Mouse (Mus musculus) retina, embryonic 14.5 days (tissue): ENCODE results near the gene Egflam.

Source experiments
- DNase-seq: peaks from one replicate; pipeline ENCODE4 v3.0.0-alpha.2; 2015; ENCODE audit warnings: low spot score

The Egflam gene

DNA sequence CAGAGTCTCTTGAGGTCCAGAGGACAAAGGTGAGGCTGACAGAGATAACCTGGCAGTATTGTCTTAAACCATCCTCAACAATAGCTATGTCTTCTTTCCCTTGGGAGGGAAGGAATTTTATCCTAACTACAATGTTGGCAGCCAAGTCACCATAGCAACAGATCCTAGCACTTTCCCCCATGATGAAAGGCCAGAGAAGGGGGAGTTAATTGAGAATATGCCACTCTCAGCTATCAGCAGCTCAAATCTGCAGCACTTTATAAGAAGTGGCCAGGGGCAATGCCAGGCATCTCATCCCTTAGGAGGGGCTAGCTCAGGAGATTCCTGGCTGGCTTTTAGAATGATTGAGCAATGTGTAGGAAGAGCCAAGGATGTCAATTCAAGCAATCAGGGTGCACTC lies 105.3 kb downstream of the Egflam start:
- DNase-seq: no peak

DNA sequence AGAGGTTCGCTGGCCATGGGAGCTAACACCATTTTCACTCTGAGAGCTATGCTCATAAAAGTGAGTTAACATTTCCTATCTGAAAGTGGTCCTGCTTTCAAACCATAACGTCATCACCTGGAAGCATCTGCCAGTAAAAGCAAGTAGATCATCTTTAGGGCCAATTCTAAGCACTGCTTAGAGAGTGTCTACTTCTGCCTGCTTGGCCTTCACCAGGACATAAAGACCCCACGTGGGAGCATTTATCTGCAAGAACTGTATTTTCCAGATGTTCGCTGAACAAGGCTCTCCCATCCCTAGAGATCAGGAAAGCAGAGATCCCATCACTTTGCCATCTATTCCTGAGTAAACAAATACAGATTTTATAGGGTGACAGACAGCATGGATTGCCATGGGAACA lies 108.2 kb downstream of the Egflam start:
- no peak for DNase-seq

DNA sequence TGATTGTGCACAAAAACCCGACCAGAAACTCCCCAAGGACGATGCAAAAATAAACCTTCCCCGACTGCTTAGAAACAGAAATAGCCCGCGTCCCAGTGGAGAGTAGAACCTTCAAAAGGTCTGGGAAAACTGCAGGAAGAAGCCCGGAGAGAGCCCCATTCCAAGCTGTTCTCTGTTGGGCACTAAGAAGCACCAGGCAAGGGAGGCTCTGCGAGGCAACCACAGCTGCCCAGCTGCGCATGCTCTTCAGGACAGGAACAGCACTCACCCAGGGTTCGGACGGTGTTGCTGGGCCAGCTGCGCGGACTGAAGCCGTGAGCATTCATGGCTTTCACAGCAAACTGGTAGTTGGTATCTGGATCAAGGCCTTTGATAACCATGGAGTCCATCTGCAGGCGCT lies 108.7 kb downstream of the Egflam start:
- no peak for DNase-seq

DNA sequence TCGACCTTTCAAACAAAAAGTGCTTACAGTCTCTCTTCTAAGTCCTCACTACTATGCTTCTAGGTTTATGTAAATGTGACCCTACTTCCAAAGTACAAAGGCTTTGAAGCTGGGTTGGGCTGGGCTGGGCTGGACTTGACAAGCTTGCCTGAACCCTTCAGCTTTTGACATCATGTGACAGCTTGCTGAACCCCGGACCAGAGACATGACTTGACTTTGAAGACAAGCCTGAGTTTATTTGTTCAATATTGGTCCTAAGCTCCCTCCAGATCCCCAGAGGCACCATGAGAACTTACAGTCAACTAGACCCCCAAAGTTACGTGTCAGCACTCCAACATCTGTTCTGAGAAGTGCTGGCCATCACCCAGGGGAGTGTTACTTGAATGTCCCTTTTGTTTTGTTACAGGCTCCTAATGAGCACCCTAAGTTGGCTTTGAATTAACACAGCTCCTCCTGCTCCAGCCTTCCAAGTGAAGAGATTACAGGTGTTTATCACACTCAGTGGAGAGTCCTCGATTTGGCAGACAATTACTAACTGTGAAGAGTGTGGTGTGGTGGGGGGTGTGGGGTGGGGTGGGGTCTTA lies 109.3 kb downstream of the Egflam start:
- DNase-seq: no peak

DNA sequence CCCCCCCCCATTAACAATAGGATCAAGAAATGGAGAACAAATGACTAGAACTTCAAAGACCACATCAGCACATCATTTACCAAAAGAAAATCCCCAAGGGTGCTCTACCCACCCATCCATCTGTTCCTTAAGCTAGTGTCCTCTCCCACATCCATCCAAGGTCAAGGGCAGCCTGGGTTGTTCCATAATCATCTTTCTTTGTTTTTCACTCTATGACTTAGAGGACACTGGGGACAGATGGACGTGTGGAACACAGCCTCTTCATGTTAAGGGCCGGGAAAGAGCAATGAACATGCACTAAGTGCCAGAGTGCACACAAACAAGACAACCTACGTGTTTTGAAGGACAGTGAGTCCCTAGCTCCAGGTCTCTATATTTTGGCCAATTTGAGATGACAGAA lies 110.3 kb downstream of the Egflam start:
- DNase-seq: no peak

DNA sequence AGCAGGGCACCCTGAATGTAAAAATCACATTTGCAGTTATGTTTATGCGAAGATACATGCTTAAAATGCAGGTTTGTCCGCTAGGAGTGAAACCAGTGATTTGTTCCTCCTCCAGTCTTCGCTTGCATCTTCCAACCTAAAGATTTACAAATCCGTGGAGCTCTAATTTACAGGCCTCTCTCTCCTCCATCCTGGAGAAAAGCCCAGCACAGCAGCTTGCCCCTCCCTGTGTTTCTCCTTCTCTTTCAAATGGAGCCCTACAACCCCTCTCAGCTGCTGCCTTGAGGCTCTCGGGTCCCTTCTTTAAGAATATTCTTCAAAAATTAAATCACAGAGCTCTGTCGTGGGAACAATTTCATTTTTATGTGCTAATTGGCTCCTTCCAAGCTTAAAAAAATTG lies 116.6 kb downstream of the Egflam start:
- DNase-seq: no peak

DNA sequence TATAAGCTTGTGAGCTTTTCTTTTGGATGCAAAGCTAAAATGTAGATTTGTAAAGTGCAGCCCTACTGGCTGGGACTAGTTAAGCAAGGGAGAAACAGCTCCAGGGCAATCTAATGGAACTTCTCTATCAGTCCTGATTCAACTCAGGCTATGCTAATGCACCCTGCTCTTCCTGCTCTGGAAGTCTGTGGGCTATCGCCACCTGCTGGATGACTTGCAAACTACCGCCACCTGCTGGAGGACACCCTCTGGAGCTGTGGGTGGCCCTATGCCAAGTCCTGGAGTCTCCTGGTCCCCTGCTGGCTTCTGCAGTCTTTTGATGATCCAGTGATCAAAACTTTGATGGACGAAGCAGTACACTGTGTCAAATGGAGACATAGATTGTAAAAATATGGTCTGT lies 134.4 kb downstream of the Egflam start:
- peak; percentile 80 for DNase-seq

DNA sequence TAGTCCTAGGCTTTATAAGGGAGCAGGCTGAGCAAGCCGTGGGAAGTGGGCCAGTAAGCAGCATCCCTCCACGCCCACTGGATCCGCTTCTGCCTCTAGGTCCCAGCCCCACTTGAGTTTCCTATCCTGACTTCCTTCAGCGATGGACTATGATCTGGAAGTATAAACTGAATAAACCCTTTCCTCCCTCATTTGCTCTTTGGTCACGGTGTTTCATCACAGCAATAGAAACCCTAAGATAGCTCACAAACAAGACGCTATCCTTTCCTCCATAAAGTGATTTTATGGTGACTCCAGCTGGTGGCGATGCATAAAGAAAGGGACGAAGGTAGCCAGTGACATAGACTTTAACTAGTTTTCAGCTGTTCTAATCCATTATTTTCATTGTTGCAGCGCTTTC lies 134.9 kb downstream of the Egflam start:
- no peak for DNase-seq

DNA sequence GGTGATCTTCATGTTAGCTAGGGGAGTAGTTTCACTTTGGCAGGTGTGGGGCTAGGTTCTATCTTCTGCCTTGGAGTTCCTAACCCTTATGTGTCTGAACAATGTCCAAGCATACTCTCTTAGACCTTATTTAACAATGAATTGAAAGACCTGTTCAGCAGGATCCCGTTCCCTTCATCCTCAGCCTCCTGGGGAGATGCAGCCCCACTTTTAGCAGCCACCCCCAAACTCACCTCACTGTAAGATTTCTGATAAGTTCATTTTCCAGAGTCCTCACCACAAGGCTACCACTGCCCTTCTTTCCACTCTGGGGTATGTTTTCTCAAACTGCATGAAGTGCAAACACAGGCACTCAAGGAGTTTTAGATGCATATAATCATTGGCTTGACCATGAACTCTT lies 136.8 kb downstream of the Egflam start:
- no peak for DNase-seq

DNA sequence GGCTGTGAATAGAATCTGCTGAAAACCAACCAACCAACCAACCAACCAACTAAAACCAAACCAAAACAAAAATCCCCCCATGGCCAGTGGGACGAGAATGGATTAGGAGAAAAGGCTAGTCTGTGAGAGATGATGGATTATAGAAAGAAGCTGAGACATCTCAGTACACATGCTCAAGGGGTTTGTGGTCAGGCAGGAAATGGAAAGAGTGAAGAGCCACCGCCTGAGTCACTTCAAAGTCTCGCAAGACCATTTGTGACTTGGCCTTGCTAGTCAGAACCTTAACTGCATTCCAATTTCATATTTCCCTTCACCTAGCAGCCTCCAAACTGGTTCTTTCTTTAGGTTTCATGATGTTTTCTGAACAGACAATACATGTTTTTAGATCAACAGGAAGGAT lies 141.6 kb downstream of the Egflam start:
- no peak for DNase-seq

DNA sequence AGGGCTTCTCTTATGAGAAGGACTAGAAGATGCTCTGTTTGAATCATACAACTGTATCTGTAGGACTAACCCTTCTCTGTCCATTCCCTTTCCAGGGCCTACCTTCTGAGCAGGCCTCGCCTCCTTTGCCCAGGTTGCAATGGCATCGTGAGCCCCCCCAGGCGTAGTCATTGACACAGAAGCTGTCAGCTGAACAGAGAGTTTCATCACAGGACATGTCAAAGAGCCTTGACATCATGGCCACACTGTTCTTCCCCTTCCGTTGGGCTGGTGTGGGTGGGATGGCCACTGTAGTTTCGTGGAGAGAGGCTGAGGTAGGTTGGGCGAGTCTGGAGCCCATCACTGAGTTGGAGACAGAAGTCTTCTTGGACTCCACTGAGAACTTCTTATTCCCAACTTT lies 144.9 kb downstream of the Egflam start:
- DNase-seq: no peak

DNA sequence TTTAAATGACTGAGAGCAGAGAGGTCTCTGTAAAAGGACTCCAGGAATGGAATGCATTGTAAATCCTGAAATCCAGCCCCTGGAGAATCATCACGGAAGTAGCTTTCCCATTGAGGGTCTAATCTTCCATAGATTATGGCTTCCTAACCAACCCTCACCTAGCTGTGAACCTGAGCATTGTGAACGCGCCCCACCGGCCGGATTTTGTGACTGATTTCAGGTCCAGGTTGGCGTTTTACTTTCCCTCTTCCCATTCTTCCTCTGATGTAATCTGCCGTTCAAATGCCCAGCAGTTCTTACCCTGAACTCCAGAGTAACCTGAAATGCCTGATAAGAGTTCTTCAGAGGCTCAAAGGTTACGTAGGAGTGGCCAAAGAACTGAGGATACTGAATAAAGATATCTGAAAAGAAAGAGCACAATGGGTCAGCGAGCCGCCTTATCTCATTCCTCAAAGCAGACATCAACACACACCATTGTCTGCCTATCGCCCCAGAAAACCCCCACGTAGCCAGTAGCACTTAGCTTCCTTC lies 146.0 kb downstream of the Egflam start:
- DNase-seq: no peak

DNA sequence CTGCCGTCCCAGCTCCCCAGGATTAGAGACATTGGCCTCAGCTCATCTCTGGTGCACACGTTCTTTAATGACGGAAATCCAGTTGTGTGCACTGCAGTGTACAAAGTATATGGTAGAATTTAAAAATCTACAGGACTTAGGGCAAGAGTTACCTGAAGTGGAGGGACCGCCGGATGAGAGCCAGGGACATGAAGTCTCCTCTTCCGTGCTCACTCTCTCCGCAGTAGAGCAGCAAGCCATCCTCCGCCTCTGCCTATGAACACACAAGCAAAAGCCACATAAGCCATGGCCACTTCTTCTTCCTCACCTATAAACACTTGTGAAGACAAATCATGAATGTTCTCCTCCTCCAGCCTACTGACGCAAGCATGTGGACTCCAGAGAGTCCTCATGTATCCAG lies 147.2 kb downstream of the Egflam start:
- DNase-seq: no peak

DNA sequence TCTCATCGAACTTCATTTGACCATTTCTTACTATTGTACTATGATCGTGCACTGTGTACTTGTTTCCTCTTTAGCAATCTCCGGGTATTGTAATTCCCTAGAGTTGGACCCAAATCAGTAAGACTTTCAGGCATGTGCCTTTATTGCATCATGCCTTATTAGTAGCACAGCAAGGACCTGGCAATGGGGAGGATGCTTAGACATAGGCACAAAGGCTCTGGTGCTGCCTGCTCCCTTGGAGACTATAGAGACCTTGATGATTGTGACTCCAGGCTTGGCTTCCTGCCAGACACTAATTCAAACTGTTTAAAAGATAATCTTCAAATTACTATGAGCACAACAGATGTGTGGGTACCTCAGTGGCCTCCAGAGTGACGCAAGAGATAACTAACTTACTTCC lies 149.0 kb downstream of the Egflam start:
- no peak for DNase-seq

DNA sequence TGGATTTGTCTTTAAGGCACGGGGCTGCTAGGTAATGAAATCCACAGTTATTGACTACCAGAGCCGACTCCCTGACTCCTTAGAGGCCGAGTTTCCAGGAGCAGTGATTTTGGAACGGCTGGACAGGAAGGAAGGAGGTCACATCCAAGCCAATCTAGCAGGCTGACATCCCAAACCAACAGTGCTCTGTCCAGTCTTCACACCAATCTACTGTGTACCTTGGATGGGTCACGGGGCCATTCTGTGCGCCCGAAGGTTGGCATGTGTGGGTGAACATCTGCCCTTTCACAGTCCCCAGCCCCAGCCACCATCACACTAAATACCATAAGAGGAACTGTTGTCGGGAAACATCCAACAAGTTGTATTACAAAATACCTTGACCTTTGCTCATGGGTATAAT lies 150.9 kb downstream of the Egflam start:
- DNase-seq: no peak

DNA sequence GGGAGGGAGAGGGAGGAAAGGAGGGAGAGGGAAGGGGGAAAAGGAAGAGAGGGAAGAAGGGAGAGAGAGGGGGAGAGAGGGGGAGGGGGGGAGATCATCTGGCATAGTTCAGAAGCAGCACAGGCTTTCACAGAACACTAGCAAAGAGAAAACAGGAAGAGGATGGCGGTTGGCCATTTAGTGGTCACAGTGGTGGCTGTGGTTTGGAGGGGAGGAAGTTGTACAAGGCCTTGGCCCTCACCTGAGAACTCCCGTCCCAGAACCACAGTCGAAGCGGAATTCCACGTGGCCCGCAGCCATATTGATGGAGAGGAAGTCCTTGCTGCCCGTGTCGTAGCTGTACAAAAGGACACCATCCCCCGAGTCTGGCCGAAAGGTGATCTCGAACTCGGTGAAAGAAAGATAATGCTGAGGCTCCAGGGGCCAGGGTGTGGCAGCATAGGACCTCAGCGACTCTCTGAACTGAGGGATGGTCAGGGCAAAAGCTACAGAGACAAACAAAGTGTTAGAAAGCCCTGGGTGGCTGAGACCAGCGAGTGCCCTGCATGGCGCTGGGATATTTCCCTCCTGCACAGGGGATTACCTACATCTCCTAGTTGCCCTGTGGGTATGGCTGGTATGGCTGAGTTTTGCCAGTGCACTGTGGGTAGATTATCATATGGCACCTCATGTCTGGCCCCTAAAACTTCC lies 155.9 kb downstream of the Egflam start:
- no peak for DNase-seq

DNA sequence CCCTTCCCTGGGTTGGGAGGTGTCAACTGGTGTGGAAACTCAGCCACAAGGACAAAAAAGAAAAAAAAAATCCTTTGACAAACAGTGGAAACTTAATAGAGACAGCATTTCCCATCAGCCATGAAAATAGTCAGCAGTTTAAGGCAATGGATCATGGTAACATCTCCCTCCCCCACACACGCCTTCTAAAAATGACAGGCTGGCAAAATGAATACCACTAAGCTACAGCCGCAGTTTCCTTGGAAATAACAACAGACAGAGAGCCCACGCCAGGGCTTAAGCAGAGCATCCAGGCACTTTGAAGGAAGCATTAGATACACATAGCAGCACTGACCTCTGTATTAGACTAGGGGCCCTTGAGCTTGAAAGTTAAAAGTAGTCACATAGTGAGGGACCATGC lies 157.2 kb downstream of the Egflam start:
- no peak for DNase-seq

DNA sequence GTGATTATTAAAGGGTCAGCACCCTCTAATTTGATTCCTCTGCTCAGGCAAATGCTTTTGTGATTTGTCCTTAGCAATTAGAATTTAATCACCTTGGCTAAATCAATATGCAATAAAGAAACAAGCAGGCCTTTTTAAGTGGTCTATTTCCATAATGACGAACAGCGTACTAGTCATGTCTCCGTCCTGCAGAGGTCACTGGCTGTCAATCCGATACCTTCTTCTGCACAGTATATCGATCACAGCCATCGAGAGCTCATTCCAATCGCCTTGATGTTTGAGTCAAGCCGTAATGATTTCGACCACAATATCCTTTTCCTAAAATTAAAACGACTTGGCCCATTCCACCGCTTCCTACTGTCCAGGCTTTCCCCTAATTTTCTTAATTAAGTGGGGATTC lies 158.3 kb downstream of the Egflam start:
- DNase-seq: no peak

DNA sequence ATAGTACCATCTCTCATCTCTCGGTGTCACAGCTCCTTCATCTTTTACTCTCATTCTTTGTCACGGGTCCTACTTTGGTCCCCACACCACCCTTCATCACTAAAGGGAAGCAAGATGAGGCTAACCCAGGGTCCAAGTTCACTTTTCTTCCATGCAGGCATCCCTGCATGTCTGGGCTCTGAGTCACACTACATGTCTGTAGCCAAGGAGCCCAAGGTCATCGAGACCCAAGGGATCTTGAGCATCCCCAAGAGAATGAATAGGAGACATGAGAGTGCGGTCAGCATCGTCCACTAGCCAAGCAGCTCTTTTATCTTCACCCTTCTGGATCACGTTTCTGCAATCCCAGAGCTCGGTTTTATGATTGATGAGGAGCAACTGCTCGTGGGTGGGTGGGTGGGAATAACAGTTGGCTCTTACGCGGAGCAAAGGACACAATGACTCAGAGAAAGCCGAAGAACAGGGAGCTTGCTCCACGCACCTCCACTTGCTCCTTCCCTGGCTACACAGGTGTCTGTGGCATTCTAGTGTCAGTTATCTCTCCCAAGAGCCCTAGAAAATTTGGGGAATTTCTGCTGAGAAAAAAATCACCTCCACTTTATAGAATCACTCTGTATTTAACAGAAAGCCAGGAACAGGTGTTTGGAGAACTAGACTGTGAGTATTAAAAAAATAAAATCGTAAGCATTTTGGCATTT lies 164.7 kb downstream of the Egflam start:
- DNase-seq: no peak

DNA sequence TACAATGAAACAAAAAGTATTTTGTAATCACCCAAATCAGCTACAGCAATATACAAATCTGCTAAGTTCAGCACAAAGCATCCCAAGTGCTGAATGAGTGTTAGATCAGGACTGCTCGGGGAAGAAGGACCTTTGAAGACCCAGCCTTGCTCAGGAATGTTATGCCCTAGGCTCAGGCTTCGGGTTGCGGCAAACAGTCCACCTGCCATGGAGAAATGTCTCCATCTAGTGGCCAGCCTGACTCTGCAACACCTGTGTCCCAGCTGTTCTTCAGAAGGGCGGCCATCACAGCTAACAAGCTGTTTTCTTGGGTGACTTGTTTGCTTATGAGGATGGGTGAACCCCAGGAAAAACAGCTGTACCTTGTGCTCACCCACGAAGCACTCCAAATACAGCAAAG lies 172.0 kb downstream of the Egflam start:
- peak; percentile 92 for DNase-seq

DNA sequence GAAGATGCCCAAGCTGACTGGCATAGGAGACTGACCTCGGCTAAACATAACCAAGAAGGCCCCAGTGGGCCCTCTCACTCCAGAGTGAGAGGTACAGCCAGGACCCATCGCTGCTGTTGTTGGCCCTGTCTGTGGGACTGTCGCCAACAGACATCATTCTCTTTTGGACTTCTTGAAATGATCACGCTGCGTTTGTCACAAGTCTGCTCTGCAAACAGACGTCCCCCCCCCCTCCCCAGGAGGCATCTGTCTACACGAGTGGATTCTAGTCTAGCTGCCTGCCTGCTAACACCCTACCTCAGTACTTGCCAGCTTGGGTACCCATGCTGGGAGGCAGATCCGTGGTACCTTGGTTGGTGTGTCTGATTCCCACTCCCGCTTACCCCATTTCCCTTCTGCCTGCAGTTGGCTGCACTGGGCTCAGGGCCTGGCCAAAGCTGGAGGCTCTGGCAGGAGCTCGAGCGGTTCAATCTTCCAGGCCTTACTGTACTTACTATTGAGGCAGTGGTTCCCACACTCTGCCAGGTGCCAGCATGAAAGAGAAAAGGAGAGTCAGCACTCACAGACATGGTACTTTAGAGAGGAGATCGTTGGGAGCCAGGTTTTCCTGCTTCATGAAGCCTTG lies 173.9 kb downstream of the Egflam start:
- DNase-seq: no peak

DNA sequence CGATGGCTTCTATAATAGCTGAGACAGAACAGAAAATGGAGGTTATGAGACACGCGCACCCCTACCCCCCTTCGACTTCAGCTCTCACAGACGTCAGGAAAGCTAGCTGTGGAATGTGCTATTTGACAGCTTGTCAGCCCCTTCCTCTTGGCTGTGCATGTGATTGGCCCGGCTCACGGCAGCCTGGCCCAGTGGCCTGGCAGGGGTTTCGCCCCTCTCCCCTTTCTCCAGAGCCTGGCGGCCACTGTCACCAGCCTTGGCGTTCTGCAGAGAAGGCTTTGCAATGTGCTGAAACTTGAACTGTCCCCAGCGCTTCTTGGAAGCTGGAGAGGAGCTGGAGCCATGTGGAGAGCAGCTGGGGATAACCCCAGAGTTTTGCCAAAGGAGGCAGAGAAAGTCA lies 175.4 kb downstream of the Egflam start:
- DNase-seq: peak; percentile 26

DNA sequence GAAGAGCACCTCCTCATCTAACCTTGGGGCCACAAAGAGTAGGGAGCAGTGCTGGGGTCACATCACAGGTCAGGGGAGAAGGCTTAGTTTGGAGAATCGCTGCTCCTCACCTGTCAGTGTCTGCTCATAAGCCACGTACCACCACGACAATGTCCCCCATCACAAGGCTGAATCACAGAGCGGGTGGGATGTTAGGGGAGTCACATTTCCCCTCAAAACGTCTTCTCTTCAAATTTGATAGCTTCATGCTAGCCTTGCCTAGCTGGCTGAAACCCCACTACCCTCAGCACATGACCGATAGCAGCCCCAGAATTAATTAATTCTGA lies 181.0 kb downstream of the Egflam start:
- DNase-seq: no peak
